Mouse (Mus musculus): Measurements from ENCODE around the gene Gm10645. TPM values are rescaled to one million over a fixed set of nuclear protein-coding genes. Genes with fewer than 3 reads are reported as not detected.

Gene Gm10645
- 1 to 10 TPM; 1.3 to 2.6 TPM for total RNA-seq (2021)

- DNase-seq = peak; percentile 55
- intact Hi-C loops (cut with DNase I) = no loop called here
Measured at GRCm38 (mm10) chr8:83165931-83166867, at the start of gene Gm10645. TSS of gene Gm10645 (minus strand) at chr8:83166170.

GRCm38 (mm10) chr8:83215065-83215464, 49.1 kb upstream of the Gm10645 start:
- intact Hi-C loops (cut with DNase I) = no loop called here
- no peak for DNase-seq

- DNase-seq = no peak
- intact Hi-C loops (cut with DNase I) = no loop called here
Measured at GRCm38 (mm10) chr8:83210676-83211075, 44.7 kb upstream of the Gm10645 start.

- DNase-seq = no peak
- intact Hi-C loops (cut with DNase I) = no loop called here
Measured at GRCm38 (mm10) chr8:83209581-83209980, 43.6 kb upstream of the Gm10645 start.

- DNase-seq = no peak
Measured at GRCm38 (mm10) chr8:83205907-83206306, 39.9 kb upstream of the Gm10645 start.

GRCm38 (mm10) chr8:83202946-83203345, 37.0 kb upstream of the Gm10645 start:
- intact Hi-C loops (cut with DNase I) = no loop called here
- DNase-seq = peak; percentile 48

More at GRCm38 (mm10) chr8:83205907-83206306, 39.9 kb upstream of the Gm10645 start:
- intact Hi-C loops (cut with DNase I) = no loop called here

- peak; percentile 38 for DNase-seq
- intact Hi-C loops (cut with DNase I) = no loop called here
Measured at GRCm38 (mm10) chr8:83200191-83201177, 34.5 kb upstream of the Gm10645 start.

GRCm38 (mm10) chr8:83199715-83200114, 33.7 kb upstream of the Gm10645 start:
- intact Hi-C loops (cut with DNase I) = no loop called here

GRCm38 (mm10) chr8:83196088-83196487, 30.1 kb upstream of the Gm10645 start:
- DNase-seq = peak; percentile 22
- intact Hi-C loops (cut with DNase I) = no loop called here

More at GRCm38 (mm10) chr8:83199715-83200114, 33.7 kb upstream of the Gm10645 start:
- DNase-seq = no peak

GRCm38 (mm10) chr8:83189538-83190095, 23.6 kb upstream of the Gm10645 start:
- no peak for DNase-seq
- intact Hi-C loops (cut with DNase I) = no loop called here

- intact Hi-C loops (cut with DNase I) = no loop called here
Measured at GRCm38 (mm10) chr8:83187363-83187962, 21.5 kb upstream of the Gm10645 start.

GRCm38 (mm10) chr8:83186376-83186775, 20.4 kb upstream of the Gm10645 start:
- no peak for DNase-seq
- intact Hi-C loops (cut with DNase I) = no loop called here

More at GRCm38 (mm10) chr8:83187363-83187962, 21.5 kb upstream of the Gm10645 start:
- DNase-seq = no peak

GRCm38 (mm10) chr8:83182784-83183183, 16.8 kb upstream of the Gm10645 start:
- DNase-seq = no peak
- intact Hi-C loops (cut with DNase I) = no loop called here

- intact Hi-C loops (cut with DNase I) = no loop called here
- no peak for DNase-seq
Measured at GRCm38 (mm10) chr8:83181851-83182482, 16.0 kb upstream of the Gm10645 start.

GRCm38 (mm10) chr8:83178228-83178742, 12.3 kb upstream of the Gm10645 start:
- DNase-seq = no peak
- intact Hi-C loops (cut with DNase I) = no loop called here

GRCm38 (mm10) chr8:83177317-83178195, 11.6 kb upstream of the Gm10645 start:
- no peak for DNase-seq
- intact Hi-C loops (cut with DNase I) = no loop called here

- no peak for DNase-seq
- intact Hi-C loops (cut with DNase I) = no loop called here
Measured at GRCm38 (mm10) chr8:83176785-83177184, 10.8 kb upstream of the Gm10645 start.

- no peak for DNase-seq
Measured at GRCm38 (mm10) chr8:83175680-83176079, 9.7 kb upstream of the Gm10645 start.

GRCm38 (mm10) chr8:83170894-83171293, 4.9 kb upstream of the Gm10645 start:
- intact Hi-C loops (cut with DNase I) = no loop called here
- DNase-seq = no peak

More at GRCm38 (mm10) chr8:83175680-83176079, 9.7 kb upstream of the Gm10645 start:
- intact Hi-C loops (cut with DNase I) = no loop called here

Data from left cerebral cortex, postnatal 4 days (tissue).